Mouse (Mus musculus) lung, embryonic 14.5 days (tissue): Measurements from ENCODE around the gene Pde4d. TPM values are rescaled to one million over a fixed set of nuclear protein-coding genes. Genes with fewer than 3 reads are reported as not detected.
A peak's percentile ranks its signal among the peaks of the same experiment; 100 is the strongest.

Source experiments
- ATAC-seq: fragments of 200-750 bp; cut with Nextera tagmentation; 2 replicates; pipeline ENCODE4 v1.8.0; 2017; ENCODE audit warnings: mild to moderate bottlenecking, moderate TSS enrichment, moderate library complexity; ENCODE audit not compliant: insufficient read depth
- DNase-seq: peaks from one replicate; pipeline ENCODE4 v3.0.0-alpha.2; 2015
- H3K27ac ChIP-seq: fragments of 300-500 bp; sonication (generic); 2 replicates; pipeline ENCODE4 v1.5.1; 2014; ENCODE audit warnings: low read depth, mild to moderate bottlenecking, moderate library complexity
- H3K27me3 ChIP-seq: fragments of 300-500 bp; sonication (generic); 2 replicates; pipeline ENCODE4 v1.6.1; 2014; ENCODE audit warnings: low read length, control low read depth; ENCODE audit not compliant: insufficient read depth
- H3K36me3 ChIP-seq: fragments of 300-500 bp; sonication (generic); 2 replicates; pipeline ENCODE4 v1.6.1; 2014; ENCODE audit warnings: control low read depth; ENCODE audit not compliant: insufficient read depth
- H3K4me1 ChIP-seq: fragments of 300-500 bp; sonication (generic); 2 replicates; pipeline ENCODE4 v1.6.1; 2014; ENCODE audit warnings: antibody characterized with exemption, control low read depth; ENCODE audit not compliant: insufficient read depth
- H3K4me2 ChIP-seq: fragments of 300-500 bp; sonication (generic); 2 replicates; pipeline ENCODE4 v1.6.1; 2014; ENCODE audit warnings: mild to moderate bottlenecking
- H3K4me3 ChIP-seq: fragments of 300-500 bp; sonication (generic); 2 replicates; pipeline ENCODE4 v1.5.1; 2014; ENCODE audit warnings: low read depth, low read length
- H3K9ac ChIP-seq: fragments of 300-500 bp; sonication (generic); 2 replicates; pipeline ENCODE4 v1.6.1; 2014
- H3K9me3 ChIP-seq: fragments of 300-500 bp; sonication (generic); 2 replicates; pipeline ENCODE4 v1.6.1; 2016; ENCODE audit warnings: low read depth, low read length, control low read depth
- CTCF ChIP-seq: IDR thresholded peaks from 2 replicates; pipeline ENCODE4 v1.5.1; 2016; ENCODE audit warnings: antibody characterized with exemption, low read depth
- WGBS: fragments of 180-500 bp; shearing (Covaris S2); extraction: QIAGEN DNeasy Blood & Tissue Kit; methylation state at CpG from one replicate; pipeline ENCODE4 v1.1.7; 2014; 5-methylcytosine and 5-hydroxymethylcytosine counted together
- polyA plus RNA-seq: library from polyadenylated mRNA; unstranded; fragments of >200 nt; fragmentation: Nextera tagmentation; extraction: Ambion mirVana; gene quantifications from 2 replicates; pipeline ENCODE4 v1.2.1, GENCODE M21; 2014

Pde4d gene
- polyA plus RNA-seq, 1 experiment from 2014 or later: 16.2 TPM

DNA sequence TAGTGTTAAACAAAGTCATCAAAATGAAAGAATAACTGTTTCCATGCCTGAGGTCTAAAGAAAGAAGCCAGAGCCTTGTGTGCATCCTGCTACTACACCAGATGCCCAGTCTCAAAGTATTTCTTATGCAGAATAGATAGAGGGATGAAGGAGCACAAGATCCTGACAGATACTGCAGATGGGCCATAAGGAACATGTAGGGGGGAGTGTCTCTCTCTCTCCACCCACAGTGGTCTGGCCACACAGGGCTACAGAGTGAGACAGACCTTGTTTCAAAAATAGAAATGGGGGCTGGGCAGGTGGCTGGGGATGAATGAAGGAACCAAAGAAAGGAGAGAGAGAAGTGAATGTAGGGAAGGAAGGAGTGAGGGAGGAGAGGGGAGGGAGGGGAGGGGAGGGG is 1188.5 kb downstream of the Pde4d start:
- no peaks in the 10 kb centered on the region for H3K9me3 ChIP-seq
- no peak overlapping the region for H3K4me2 ChIP-seq
- H3K4me3 ChIP-seq: no peak overlapping the region
- no peaks in the 10 kb centered on the region for H3K27me3 ChIP-seq
- ATAC-seq: no peak
- H3K4me1 ChIP-seq: peaks cover 12% of the 10 kb centered on the region; the same call in 1 of the 2 replicates
- no peak for DNase-seq
- H3K36me3 ChIP-seq: no peaks in the 10 kb centered on the region
- no peak overlapping the region for H3K27ac ChIP-seq
- no peak overlapping the region for H3K9ac ChIP-seq
- no peak for TF ChIP-seq CTCF

DNA sequence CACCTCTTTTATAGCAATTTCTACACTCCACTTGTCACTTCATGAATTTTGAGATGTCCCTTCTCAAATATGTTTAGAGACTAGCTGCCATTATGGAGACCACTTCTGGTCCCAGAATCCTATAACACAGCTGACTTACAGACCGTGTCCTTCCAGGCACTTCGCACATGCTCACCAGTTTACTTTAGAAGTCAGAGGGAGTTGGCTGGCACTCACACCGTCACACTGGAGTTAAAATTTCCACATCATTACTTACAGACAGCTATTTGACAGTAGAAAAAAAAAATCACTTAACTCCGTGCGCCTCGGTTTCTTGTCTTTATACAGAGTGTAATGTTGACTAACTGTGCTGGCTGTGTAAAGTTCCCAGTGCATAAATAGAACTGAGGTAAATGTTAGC is 1189.5 kb downstream of the Pde4d start:
- Histone ChIP-seq H3K4me3 (no peak overlapping the region), H3K4me2 (no peak overlapping the region), H3K27ac (no peak overlapping the region), H3K4me1 (peaks cover 14% of the 10 kb centered on the region; the same call in 1 of the 2 replicates), H3K27me3 (no peaks in the 10 kb centered on the region), H3K9ac (no peak overlapping the region), H3K9me3 (no peaks in the 10 kb centered on the region), H3K36me3 (no peaks in the 10 kb centered on the region)
- DNase-seq (peak; percentile 58), ATAC-seq (peak; percentile 69; the same call in 1 of the 2 replicates)
- WGBS: 23% methylated on average over 6 of the region's 6 CpGs
- no peak for TF ChIP-seq CTCF

DNA sequence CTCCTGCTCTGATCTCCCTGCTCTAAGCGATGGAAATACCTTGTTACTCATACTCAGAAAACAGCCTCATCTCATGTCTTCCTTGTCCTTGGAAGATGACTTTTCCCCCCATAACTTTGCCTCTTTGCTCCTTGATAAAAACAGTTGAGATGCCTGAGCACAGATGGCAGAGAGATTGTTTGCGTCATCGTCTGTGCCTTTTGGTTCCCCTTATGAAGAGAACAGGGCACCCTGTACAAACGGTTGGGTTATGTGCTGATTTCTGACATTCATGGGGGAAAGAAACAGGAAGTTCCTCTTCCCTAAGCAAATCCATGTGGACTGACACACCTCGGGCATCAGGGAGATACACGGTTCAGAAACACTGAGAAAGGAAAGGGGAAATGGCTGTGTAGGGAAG is 1191.8 kb downstream of the Pde4d start:
- Histone ChIP-seq H3K4me3 (no peak overlapping the region), H3K4me1 (peaks cover 9% of the 10 kb centered on the region; the same call in 1 of the 2 replicates), H3K4me2 (no peak overlapping the region), H3K9me3 (no peaks in the 10 kb centered on the region), H3K9ac (no peak overlapping the region), H3K36me3 (no peaks in the 10 kb centered on the region), H3K27me3 (no peaks in the 10 kb centered on the region), H3K27ac (peak overlapping the region; percentile 42; the same call in 1 of the 2 replicates)
- WGBS: 33% methylated on average over 6 of the region's 6 CpGs
- ATAC-seq (no peak), DNase-seq (no peak)
- no peak for TF ChIP-seq CTCF

DNA sequence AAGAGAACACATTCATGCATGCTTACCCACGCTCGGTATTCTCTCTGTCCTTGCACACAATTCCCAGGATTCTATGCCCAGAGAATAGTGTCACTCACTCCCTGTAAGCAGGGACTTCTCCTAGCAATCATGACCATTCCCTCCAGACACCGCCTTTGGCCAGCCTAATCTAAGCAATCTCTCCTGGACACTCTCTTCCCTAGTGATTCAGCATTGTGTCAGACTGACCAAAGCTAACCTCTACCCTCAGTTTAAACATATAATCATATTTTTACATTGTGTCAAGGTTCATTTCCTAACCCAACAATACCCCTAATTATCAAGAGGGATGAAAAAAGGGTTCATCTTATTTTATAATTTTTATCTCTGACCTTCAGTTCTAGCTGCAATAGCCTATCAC is 1193.7 kb downstream of the Pde4d start:
- no peak for ATAC-seq
- no peak for DNase-seq
- no peak overlapping the region for H3K4me2 ChIP-seq
- H3K36me3 ChIP-seq: no peaks in the 10 kb centered on the region
- H3K9me3 ChIP-seq: no peaks in the 10 kb centered on the region
- H3K4me1 ChIP-seq: peaks cover 9% of the 10 kb centered on the region; the same call in 1 of the 2 replicates
- H3K27me3 ChIP-seq: no peaks in the 10 kb centered on the region
- no peak for TF ChIP-seq CTCF
- no peak overlapping the region for H3K27ac ChIP-seq
- H3K9ac ChIP-seq: no peak overlapping the region
- no peak overlapping the region for H3K4me3 ChIP-seq
- WGBS: 83% methylated on average over 3 of the region's 3 CpGs

DNA sequence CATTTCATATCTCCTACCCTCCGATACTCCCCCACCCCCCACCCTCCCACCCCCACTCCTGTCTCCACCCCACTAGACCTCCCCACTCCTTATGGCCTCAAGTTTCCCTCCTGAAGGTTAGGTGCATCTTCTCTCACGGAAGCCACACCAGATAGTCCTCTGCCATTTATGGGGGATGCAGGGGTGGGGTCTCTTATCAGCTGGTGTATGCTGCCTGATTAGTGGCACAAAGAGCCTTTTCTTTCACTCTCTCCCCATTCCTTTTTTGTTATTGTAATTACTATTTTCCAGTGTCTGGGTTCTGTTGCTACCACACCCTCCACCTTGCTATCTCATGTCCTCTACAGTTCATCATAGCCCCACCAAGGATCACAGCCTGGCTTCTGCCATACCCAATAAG is 1194.3 kb downstream of the Pde4d start:
- Histone ChIP-seq H3K4me1 (peaks cover 9% of the 10 kb centered on the region; the same call in 1 of the 2 replicates), H3K36me3 (no peaks in the 10 kb centered on the region), H3K4me2 (no peak overlapping the region), H3K9me3 (no peaks in the 10 kb centered on the region), H3K27me3 (no peaks in the 10 kb centered on the region), H3K27ac (no peak overlapping the region), H3K9ac (no peak overlapping the region), H3K4me3 (no peak overlapping the region)
- TF ChIP-seq CTCF: no peak
- 67% methylated on average over 2 of the region's 2 CpGs for WGBS
- ATAC-seq: no peak
- no peak for DNase-seq

DNA sequence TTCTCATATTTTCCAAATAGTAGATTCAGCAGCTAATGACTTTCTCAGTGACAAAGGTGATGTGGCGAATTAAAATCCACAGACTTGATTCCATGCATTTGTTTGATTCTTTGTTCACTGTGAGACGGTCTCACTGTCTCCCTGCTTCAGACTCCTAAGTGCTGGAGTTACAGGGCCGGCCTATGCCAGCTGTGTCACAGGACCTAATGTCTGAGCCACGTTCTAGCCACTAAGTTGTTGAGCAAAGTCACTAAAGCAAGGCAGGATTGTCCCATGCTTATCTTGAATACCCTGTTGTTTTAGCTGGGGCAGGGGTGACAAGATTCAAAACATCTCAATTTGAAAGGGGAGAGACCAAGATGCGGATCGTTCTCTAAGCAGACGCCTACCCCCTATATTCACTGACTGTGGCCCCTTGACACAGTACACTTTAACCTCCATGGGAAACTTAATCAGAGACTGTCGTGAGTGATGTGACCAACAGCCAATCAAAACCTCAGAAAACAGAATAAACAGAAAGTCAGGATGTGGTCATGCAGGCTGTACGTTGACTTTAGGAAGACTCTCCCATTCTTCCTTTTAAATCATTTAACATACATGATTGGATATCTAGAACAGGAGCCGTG is 1195.6 kb downstream of the Pde4d start:
- Histone ChIP-seq H3K27ac (no peak overlapping the region), H3K4me2 (no peak overlapping the region), H3K9me3 (no peaks in the 10 kb centered on the region), H3K4me3 (no peak overlapping the region), H3K9ac (no peak overlapping the region), H3K27me3 (no peaks in the 10 kb centered on the region), H3K36me3 (no peaks in the 10 kb centered on the region), H3K4me1 (peaks cover 9% of the 10 kb centered on the region; the same call in 1 of the 2 replicates)
- WGBS: 52% methylated on average over 10 of the region's 10 CpGs
- TF ChIP-seq CTCF: no peak
- DNase-seq: no peak
- ATAC-seq: no peak

DNA sequence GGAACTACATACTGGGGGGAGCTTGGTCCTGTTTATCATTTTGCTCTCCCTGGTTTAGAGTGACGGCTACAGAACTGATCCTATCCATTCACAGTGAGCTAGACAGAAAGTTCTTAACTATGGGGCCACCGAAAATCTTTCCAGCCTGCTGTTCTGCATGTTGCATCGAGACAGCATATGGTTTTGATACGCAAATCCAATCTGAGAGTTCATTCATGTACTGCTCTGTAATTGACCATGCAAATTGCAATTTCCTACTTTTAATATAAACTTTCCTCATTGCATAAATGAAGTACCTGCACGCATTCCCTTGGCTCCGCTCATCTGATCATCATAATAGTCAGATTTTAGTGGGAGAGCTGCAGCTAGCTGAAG is 1196.1 kb downstream of the Pde4d start:
- H3K27me3 ChIP-seq: no peaks in the 10 kb centered on the region
- ATAC-seq: no peak
- TF ChIP-seq CTCF: no peak
- H3K9me3 ChIP-seq: no peaks in the 10 kb centered on the region
- peaks cover 9% of the 10 kb centered on the region; the same call in 1 of the 2 replicates for H3K4me1 ChIP-seq
- no peak overlapping the region for H3K9ac ChIP-seq
- H3K4me3 ChIP-seq: no peak overlapping the region
- WGBS: 73% methylated on average over 6 of the region's 6 CpGs
- no peak for DNase-seq
- no peak overlapping the region for H3K27ac ChIP-seq
- no peak overlapping the region for H3K4me2 ChIP-seq
- no peaks in the 10 kb centered on the region for H3K36me3 ChIP-seq
